Mouse (Mus musculus): ENCODE measurements at regions not wholly inside any gene's neighbourhood (a gene's known extent, or its start where the extent isn't known, plus 50 kb on each side); places are given as distances from the start of the nearest gene placed in this dataset.

- TF ChIP-seq CTCF (IDR thresholded peaks at IDR 0.05; ENCODE audit: low read depth), result no peak
- no peak for TF ChIP-seq EP300 (IDR thresholded peaks at IDR 0.05; ENCODE audit: low read depth)
Observed at GRCm38 (mm10) chr13:5939368-5939767, 78.1 kb downstream of the Klf6 start.

Data from liver, embryonic 14.5 days (tissue).